Mouse (Mus musculus): Measurements from ENCODE around the gene Psph. TPM values are rescaled to one million over a fixed set of nuclear protein-coding genes. Genes with fewer than 3 reads are reported as not detected.
A peak's percentile ranks its signal among the peaks of the same experiment; 100 is the strongest.
"Not testable (repeated sequence)": the region's sequence is repeated elsewhere in the genome, so short reads cannot be mapped to it uniquely, and the experiment has no call there.

Psph gene
- polyA plus RNA-seq, 1 experiment: 13.5 TPM

- no peaks in the 10 kb centered on the region for H3K4me1 ChIP-seq (ENCODE audit: control insufficient read depth, insufficient read depth, low read length)
- no peak for TF ChIP-seq POLR2A (IDR thresholded peaks at IDR 0.05; ENCODE audit: borderline replicate concordance, extremely low read depth, low read depth, low read length)
- no peak for TF ChIP-seq CTCF (IDR thresholded peaks at IDR 0.05; ENCODE audit: insufficient read depth, low read length)
- WGBS: 38% methylated on average over 11 of the region's 11 CpGs
- DNase-seq: no peak
- H3K4me3 ChIP-seq (replicated peaks; ENCODE audit: extremely low read depth, low read depth, low read length): peak overlapping the region; percentile 81
Measured at GRCm38 (mm10) chr5:129778348-129778995, 8.8 kb downstream of the Psph start.

DNA sequence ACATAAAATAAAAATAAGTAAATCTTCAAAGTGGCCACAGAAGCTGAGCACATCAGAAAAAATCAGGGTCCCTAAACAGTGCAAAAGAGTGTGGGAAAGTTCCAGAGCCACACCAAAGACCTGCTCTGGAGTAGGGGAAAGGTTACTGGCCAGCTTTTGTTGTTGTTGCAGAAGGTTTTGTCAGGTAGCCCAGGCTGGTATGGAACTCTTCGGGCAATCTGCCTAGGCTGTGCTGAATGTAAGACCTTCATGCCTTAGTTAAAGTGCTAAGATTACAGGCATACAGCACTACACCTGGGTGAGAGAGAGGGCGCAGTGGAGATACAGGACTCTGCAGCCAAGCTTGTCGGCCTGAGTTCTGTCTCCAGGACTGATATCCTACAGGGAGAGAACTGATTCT lies 12.6 kb downstream of the Psph start:
- TF ChIP-seq POLR2A (IDR thresholded peaks at IDR 0.05; ENCODE audit: borderline replicate concordance, extremely low read depth, low read depth, low read length): no peak
- TF ChIP-seq CTCF (IDR thresholded peaks at IDR 0.05; ENCODE audit: insufficient read depth, low read length): no peak
- no peaks in the 10 kb centered on the region for H3K4me1 ChIP-seq (ENCODE audit: control insufficient read depth, insufficient read depth, low read length)
- H3K4me3 ChIP-seq (replicated peaks; ENCODE audit: extremely low read depth, low read depth, low read length): no peak overlapping the region
- no peak for DNase-seq
- WGBS: 86% methylated on average over 3 of the region's 3 CpGs

DNA sequence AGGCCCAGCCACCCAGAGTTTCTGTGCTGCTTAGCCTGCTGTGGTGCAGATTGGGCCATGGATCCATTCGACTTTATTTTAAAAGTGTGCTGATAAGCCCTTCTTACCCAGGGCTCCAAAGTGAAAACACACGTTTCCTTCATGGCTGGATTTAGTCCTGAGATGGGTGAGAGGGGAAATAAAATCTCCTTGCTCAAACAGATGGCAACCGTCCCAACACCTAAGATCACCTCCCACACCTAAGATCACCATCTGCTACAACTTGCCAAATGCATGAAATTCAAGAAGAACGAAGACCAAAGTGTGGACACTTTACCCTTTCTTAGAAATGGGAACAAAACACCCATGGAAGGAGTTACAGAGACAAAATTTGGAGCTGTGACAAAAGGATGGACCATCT lies 13.9 kb downstream of the Psph start:
- 83% methylated on average over 4 of the region's 4 CpGs for WGBS
- not testable (repeated sequence) for H3K4me1 ChIP-seq (ENCODE audit: control insufficient read depth, insufficient read depth, low read length); DNase-seq; H3K4me3 ChIP-seq (replicated peaks; ENCODE audit: extremely low read depth, low read depth, low read length)

DNA sequence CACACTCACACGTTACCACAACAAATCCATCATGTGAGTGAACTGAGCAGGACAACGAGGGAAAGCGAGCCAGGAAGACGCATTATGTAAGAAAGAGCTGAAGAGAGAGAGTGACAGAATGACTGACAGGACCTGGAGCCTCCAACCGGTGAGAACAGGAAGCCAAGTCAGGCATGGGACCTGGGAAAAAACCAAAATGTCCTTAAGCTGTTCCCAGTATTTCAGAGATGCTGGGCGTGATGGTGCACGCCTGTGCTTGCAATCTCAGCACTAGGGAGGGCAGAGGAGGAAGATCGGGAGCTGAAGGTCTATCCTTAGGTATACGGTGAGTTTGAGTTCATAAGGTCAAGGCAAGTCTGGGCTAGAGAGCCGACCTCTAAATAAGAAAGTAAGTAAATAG lies 14.8 kb downstream of the Psph start:
- no peak overlapping the region for H3K4me3 ChIP-seq (replicated peaks; ENCODE audit: extremely low read depth, low read depth, low read length)
- WGBS: 83% methylated on average over 10 of the region's 10 CpGs
- H3K4me1 ChIP-seq (ENCODE audit: control insufficient read depth, insufficient read depth, low read length): no peaks in the 10 kb centered on the region
- TF ChIP-seq CTCF (IDR thresholded peaks at IDR 0.05; ENCODE audit: insufficient read depth, low read length): no peak
- TF ChIP-seq POLR2A (IDR thresholded peaks at IDR 0.05; ENCODE audit: borderline replicate concordance, extremely low read depth, low read depth, low read length): no peak
- no peak for DNase-seq

GRCm38 (mm10) chr5:129770443-129771355 lies 16.6 kb downstream of the Psph start:
- no peak for TF ChIP-seq CTCF (IDR thresholded peaks at IDR 0.05; ENCODE audit: insufficient read depth, low read length)
- no peak for TF ChIP-seq POLR2A (IDR thresholded peaks at IDR 0.05; ENCODE audit: borderline replicate concordance, extremely low read depth, low read depth, low read length)
- 75% methylated on average over 23 of the region's 23 CpGs for WGBS
- no peaks in the 10 kb centered on the region for H3K4me1 ChIP-seq (ENCODE audit: control insufficient read depth, insufficient read depth, low read length)
- no peak for DNase-seq
- no peak overlapping the region for H3K4me3 ChIP-seq (replicated peaks; ENCODE audit: extremely low read depth, low read depth, low read length)

- WGBS: 74% methylated on average over 18 of the region's 18 CpGs
- Histone ChIP-seq H3K4me1 (ENCODE audit: control insufficient read depth, insufficient read depth, low read length) (no peaks in the 10 kb centered on the region), H3K4me3 (replicated peaks; ENCODE audit: extremely low read depth, low read depth, low read length) (no peak overlapping the region)
- TF ChIP-seq POLR2A (IDR thresholded peaks at IDR 0.05; ENCODE audit: borderline replicate concordance, extremely low read depth, low read depth, low read length): no peak
- TF ChIP-seq CTCF (IDR thresholded peaks at IDR 0.05; ENCODE audit: insufficient read depth, low read length): no peak
- DNase-seq: no peak
Measured at GRCm38 (mm10) chr5:129761865-129762540, 25.2 kb downstream of the Psph start.

DNA sequence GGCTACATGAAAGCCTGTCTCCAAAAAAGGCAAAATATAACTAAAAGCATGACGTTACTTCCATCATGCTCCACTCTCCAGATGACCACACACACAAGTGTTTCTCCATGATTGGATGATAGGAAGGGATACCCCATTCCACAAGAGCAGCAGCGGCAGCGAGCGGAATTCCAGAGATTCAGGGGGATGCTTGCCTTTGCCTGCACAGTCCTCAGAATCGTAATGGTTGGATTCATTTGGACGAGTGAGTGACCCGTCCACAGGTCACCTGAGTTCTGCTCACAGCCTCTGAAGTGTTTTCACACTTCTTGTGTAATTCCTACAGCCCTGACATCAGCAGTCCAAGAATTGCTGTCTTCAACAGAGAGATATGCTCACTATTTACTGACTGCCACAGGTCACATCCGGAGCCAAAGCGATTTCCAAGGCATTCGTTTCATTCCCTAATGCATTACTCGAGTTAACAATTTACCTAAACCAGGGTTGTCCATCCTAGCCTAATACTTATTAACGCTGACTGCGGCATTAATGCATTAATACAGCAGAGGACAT lies 27.2 kb downstream of the Psph start:
- no peak overlapping the region for H3K4me3 ChIP-seq (replicated peaks; ENCODE audit: extremely low read depth, low read depth, low read length)
- TF ChIP-seq POLR2A (IDR thresholded peaks at IDR 0.05; ENCODE audit: borderline replicate concordance, extremely low read depth, low read depth, low read length) (no peak), CTCF (IDR thresholded peaks at IDR 0.05; ENCODE audit: insufficient read depth, low read length) (no peak)
- no peaks in the 10 kb centered on the region for H3K4me1 ChIP-seq (ENCODE audit: control insufficient read depth, insufficient read depth, low read length)
- no peak for DNase-seq
- WGBS: 79% methylated on average over 13 of the region's 13 CpGs

DNA sequence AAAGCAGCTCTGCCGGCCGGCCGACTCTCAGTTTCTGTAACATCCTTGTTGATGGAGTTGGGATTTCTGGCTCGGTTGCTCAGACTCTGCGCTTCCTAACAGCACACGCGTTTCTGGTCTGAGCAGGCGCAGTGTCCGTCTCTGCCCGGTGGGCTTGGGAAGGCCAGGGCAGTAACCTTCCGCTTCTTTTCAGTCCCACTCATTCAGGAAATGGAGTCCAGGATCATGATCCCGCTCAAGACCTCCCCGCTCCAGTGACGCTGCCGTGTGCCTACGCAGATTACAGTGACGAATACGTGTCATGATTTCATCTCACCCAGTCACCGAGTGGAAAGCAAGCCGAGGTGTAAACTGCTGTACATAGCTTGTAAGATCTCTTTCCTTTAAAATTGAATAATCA lies 30.4 kb downstream of the Psph start:
- no peak for DNase-seq
- WGBS: 91% methylated on average over 20 of the region's 20 CpGs
- Histone ChIP-seq H3K4me1 (ENCODE audit: control insufficient read depth, insufficient read depth, low read length) (no peaks in the 10 kb centered on the region), H3K4me3 (replicated peaks; ENCODE audit: extremely low read depth, low read depth, low read length) (no peak overlapping the region)
- no peak for TF ChIP-seq POLR2A (IDR thresholded peaks at IDR 0.05; ENCODE audit: borderline replicate concordance, extremely low read depth, low read depth, low read length)

- no peaks in the 10 kb centered on the region for H3K4me1 ChIP-seq (ENCODE audit: control insufficient read depth, insufficient read depth, low read length)
- H3K4me3 ChIP-seq (replicated peaks; ENCODE audit: extremely low read depth, low read depth, low read length): no peak overlapping the region
- 38% methylated on average over 6 of the region's 6 CpGs for WGBS
- TF ChIP-seq CTCF (IDR thresholded peaks at IDR 0.05; ENCODE audit: insufficient read depth, low read length) (no peak), POLR2A (IDR thresholded peaks at IDR 0.05; ENCODE audit: borderline replicate concordance, extremely low read depth, low read depth, low read length) (no peak)
- DNase-seq: no peak
Measured at GRCm38 (mm10) chr5:129744050-129744449, 43.2 kb downstream of the Psph start.

All from lung, adult 2 months (tissue).